Mouse (Mus musculus) urinary bladder, postnatal 4 days (tissue): ENCODE data around the gene Fam189b.

Experiments used
- DNase-seq, 2 experiments: peaks; one replicate each; pipeline ENCODE4 v3.0.0; 2021 to 2022; ENCODE audit warnings: low spot score in 2 of 2

The Fam189b gene

DNA sequence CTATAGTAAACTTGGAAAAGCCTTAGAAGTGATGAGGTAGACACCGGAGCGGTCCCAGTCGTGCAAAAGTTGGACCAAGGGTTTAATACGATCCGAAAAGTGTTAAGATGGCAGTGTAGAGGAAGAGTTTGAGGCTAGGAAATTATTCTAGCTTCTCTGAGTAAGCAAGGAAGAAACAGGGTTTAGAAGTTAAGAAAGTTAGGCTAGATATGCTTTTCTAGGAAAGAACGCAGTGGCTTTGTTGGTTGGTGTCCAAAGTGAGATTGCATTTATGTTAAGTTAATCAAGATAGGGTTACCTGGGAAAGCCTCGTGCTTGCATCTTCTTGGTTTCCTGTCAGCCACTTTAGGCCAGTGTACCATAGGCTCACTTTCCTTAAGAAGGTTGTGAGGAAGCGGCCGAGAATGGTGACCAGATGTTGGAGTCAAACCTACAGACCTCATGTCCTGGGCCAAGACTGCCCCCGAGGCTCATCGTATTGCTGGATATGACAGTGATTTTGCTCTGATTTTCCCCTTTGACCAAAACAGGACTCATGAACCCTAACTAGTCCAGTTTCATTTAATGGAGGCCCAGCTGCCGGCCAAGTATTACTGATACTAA, 17.6 kb upstream of the Fam189b start:
- DNase-seq = no peak

DNA sequence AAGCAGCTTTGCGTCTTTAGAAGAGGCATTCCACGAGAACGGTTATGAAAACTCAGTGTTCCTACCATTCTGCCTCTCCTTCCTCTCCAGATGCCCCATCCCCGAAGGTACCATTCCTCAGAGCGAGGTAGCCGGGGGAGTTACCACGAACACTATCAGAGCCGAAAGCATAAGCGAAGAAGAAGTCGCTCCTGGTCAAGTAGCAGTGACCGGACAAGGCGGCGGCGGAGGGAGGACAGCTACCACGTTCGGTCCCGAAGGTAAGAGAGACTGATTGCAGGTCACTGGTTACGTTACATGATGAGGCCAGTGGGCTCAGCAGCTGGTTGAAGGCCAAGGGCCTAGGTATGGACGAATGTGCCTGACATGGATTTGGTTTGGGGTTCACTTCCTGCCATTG, 16.0 kb upstream of the Fam189b start:
- DNase-seq = no peak

DNA sequence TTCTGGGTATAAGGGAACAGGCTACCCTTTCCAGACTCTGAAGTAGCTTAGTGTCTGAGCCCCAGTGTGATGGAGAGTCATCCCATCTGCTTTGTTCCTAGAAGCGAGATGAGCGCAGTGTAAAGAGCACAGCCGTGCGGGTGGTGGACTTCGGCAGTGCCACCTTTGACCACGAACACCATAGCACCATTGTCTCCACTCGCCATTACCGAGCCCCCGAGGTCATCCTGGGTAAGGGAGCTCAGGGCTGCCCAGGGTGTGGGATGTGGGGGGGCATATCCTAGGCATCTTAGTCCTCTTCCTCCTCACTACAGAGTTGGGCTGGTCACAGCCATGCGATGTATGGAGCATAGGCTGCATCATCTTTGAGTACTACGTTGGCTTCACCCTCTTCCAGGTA, 8.1 kb upstream of the Fam189b start:
- DNase-seq = no peak

DNA sequence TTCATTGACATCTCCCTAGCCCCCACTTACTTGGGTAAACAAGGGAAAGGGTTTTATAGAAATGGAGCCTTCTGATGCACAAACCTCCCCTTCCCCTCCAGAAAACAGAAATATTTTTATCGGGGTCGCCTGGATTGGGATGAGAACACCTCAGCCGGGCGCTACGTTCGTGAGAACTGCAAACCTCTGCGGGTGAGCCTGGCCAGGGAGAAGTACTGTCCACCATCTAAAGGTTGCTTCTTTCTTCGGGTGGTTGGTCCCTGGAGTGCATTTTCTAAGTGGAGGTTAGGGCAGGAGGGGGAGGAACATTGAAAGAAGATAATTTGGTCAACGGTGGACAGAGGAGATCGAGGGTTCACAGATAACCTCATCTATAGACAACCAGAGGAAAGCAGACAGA, 7.4 kb upstream of the Fam189b start:
- DNase-seq = no peak

DNA sequence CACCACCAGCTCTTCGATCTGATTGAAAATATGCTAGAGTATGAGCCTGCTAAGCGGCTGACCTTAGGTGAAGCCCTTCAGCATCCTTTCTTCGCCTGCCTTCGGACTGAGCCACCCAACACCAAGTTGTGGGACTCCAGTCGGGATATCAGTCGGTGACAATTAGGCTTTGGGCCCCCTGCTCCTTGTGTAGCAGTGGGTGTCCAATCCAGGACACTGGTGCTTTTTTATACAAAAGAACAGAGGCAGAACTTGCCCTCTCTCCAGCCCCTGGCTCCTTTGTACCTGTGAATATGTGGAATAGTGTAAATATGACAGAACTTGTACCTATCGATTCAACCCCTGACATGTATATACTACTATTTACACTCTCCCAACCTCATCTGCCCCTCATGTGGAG, 6.5 kb upstream of the Fam189b start:
- no peak for DNase-seq

DNA sequence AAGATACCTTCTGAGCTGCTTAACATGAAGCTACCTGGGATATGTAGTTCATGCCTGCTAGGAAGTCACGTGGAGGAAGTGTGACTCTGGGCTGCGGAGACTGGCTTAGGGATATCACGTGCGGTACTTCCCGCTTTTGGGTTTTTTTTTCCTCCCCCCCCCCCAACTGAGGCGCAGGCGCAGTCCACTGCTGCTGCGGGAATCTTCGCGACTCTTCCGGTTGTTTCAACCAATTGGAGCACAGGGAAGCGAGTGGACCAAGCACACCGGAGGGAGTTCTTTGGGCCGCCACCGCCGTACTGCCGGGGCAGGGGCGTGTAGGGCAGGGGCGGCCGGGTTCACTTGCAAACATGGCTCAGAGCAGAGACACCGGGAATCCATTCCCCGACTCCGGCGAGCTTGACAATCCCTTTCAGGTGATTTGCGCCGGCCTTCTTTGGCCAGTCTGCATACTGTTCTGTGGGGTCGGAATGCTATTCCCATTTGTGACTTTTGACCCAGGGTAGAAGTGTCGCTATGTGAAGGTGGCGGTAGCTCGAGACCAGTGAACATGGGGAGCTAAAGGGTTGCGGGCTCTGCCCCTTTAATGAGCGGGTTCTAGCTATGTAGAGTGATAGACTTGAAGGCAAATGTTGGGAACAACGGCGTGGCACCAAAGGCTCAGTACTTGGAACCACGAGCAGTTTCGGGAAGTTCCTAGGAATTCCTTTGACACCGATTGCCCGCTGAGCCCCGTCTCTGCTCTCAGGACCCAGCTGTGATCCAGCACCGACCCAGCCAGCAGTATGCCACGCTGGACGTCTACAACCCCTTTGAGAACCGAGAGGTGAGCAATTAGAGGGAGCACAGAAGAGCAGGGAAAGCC, 5.5 kb upstream of the Fam189b start, which contains the start of gene Scamp3:
Gene Scamp3 (plus strand): TSS at position 232 of the 865 bp plus-strand sequence.
- DNase-seq = peak; percentile 79 to 82

DNA sequence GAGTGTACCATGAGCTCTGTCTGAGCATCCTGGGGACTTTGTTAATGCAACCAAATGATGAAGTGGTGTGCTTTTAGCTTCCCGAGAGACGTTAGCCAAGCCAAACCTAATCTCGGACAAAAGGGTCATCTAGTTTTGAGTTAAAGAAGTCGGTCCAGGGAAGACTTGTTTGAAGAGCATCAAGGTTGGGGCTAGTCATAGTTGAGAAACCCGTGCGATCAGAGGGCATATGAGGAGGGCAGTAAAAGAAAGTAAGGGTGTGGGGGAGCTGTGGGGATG, 4.9 kb upstream of the Fam189b start:
- no peak for DNase-seq

DNA sequence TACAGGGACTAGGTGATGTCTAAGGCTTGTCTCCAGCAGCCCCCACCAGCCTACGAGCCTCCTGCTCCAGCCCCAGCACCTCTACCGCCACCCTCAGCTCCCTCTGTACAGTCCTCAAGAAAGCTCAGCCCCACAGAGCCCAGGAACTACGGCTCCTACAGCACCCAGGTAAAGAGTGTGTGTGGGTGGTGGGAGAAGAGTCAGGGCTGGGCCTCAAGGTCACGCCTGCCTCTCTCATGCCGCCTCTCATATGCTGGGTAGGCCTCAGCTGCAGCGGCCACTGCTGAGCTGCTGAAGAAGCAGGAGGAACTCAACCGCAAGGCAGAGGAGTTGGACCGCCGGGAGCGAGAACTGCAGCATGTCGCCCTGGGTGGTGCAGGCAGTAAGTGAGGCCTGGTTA, 3.9 kb upstream of the Fam189b start:
- DNase-seq = no peak

DNA sequence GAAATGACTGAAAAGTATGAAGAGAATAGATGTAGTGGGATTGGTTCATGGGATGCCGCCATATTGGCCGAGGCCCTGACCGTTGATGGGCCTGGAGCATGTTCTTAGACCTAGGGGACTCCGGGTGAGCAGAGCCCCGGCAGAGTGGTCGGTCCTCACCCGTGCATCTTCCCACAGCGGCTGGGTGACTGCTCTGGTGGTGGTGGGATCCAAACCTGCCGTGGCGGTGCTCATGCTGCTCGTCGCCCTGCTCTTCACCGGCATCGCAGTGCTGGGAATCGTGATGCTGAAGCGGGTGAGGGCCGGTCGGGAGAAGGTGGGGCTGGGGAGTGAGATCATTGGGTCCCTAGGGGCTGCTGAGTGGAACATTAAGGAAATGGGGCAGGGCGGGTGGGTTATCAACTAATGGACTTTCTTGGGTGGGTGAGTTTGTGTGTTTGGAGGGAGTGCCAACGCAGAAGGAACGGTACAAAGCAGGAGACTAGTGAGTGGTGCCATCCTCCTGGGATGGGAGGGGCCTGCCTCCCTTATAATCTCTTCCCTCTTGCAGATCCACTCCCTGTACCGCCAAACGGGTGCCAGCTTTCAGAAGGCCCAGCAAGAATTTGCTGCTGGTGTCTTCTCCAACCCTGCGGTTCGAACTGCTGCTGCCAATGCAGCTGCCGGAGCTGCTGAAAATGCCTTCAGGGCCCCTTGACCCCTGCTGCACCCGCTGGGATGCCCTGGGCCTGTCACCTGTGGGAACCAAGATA, 1.0 kb upstream of the Fam189b start:
- no peak for DNase-seq

DNA sequence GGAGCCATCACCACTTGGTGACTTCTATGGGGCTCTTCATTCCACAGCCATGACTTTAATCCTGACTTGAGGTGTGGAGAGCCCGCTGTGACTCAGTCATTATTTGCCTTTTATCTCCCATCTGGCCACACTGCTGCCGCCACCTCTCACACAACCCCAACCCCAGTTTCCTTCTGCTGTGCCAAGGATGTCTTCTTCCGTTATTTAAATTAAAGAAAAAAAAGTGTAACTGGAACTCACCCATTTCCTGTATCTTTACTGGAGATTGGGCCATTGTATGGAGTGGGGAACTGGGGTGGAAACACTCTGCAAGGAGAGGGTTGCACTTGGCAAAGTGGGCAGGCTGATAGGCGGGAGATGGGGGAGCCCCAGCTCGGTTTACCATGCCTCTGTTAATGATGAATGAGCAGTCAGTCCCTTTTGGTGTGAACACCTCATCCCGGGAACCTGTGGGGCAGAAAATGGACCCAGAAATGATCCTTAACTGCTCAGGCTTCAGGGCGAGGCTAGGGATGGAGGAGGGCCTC, 349 bp upstream of the Fam189b start:
- DNase-seq = no peak

DNA sequence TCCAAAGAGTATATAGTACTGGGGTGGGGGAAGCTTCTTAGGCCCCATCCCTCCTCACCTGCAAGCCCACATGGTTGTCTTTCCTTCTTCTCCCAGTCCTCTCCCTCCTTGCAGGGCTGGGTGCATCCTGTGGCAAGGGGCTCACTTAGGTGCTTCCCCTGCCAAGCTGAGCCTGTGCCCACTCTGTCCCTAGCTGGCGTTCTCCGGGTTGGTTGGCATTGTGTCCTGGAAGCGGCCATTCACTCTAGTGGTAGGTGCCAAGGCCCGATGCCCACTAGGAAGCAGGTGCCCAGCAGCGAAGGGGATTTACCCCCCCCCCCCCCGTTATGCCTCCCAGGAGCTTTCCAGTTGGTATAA, 994 bp downstream of the Fam189b start:
- DNase-seq = no peak

DNA sequence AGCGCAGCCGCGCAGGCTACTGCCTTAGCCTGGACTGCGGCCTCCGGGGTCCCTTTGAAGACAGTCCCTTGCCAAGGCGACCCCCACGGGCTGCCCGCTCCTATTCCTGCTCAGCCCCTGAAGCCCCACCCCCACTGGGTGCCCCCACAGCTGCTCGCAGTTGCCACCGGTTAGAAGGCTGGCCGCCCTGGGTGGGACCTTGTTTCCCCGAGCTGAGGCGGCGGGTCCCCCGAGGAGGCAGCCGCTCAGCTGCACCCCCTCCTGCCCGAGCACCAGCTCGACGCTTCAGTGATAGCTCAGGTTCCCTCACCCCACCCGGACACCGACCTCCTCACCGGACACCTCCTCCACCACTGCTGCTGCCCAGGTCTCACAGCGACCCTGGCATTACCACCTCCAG, 4.3 kb downstream of the Fam189b start:
- DNase-seq = no peak

DNA sequence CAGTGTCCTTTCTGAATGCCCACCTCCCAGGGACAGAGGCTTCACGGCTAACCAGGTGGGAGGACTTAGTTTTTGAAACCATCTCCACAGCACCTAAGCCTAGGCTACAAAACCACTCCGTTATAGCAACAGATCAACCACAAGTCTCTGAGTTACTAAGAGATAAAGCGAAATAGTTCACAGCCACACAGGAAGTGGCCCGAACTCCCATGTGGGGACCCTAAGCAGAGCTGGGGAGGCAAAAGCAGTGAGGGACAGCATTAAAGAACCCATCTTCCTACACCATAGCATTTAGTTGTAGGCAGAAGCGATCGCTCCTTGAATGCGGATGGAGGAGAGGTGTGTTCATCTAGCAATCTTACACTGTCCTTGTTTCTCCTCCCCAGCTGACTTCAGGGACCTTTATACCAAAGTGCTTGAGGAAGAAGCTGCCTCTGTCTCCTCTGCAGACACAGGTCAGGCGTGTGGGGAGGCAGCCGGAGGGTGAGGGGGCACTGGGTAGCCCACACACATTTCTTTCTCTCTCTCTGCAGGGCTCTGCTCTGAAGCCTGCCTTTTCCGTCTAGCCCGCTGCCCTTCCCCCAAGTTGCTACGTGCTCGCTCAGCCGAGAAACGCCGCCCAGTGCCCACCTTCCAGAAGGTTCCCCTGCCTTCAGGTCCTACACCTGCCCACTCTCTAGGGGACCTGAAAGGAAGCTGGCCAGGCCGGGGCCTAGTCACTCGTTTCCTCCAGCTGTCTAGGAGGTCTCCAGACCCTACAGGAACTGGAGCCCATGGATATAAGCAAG, 4.9 kb downstream of the Fam189b start:
- DNase-seq = no peak

DNA sequence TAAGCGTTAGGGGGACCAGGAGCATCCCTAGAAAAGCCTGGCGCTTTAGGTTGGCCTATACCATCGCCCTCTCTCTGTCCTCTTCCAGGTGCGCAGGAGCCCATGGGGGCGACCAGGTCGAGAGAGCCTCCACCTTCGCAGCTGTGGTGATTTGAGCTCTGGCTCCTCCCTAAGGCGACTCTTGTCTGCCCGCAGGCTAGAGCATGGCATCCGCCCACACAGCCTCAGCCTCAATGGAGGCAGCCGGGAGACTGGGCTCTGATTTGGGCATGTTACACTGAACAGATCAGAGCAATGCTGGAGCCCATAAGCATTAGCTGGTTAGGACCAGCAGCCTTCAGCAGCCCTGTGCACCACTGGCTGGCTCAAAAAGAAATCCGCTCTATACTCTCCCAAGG, 5.5 kb downstream of the Fam189b start:
- no peak for DNase-seq

DNA sequence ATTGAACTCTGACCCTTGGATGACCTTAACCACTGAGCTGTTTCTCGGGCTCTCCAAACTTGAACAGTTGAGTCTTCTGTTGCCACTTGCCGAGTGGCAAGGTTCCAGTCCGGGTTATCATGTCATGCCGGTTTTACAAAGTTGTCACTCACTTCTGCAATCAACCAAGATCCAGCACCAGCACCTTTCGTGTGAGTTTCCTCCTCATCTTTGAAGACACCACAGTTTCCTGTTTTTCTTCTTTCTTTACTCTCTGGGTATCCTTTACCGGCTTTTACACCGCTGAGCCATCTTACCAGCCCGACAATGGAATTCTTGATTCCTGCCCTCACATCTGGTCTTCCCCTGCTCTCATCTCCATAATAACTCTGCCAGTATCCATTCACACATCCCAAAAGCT, 7.5 kb downstream of the Fam189b start:
- DNase-seq = no peak

DNA sequence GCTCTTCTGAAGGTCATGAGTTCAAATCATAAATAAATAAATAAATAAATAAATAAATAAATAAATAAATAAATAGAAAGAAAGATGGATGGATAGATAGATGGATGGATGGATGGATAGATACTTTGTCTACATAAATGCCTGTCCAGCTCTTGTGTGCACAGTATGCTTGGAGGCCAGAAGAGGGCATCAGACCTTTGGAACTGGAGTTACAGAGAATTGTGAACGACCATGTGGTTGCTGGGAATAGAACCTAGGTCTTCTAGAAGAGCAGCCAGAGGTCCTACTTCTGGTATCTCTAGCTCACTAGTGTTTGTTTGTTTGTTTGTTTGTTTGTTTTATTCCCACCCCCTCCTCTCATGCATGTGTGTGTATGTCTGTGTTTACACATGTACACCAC, 10.4 kb downstream of the Fam189b start:
- DNase-seq = no peak

DNA sequence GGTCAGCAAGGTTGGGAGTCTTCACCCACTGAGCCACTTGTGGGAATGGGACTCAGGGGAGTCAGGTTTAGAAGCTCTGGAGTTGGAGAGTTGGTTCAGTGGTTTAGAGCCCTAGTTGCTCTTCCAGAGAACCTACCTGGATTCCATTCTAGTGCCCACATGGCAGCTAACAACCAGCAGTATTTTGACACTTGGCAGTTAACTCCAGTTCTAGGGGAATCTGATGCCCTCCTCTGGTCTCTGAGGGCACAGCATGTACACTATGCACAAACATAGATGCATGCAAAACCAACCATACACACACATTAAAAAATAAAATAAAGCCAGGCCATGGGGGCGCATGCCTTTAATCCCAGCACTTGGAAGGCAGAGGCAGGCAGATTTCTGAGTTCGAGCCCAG, 10.9 kb downstream of the Fam189b start:
- no peak for DNase-seq

DNA sequence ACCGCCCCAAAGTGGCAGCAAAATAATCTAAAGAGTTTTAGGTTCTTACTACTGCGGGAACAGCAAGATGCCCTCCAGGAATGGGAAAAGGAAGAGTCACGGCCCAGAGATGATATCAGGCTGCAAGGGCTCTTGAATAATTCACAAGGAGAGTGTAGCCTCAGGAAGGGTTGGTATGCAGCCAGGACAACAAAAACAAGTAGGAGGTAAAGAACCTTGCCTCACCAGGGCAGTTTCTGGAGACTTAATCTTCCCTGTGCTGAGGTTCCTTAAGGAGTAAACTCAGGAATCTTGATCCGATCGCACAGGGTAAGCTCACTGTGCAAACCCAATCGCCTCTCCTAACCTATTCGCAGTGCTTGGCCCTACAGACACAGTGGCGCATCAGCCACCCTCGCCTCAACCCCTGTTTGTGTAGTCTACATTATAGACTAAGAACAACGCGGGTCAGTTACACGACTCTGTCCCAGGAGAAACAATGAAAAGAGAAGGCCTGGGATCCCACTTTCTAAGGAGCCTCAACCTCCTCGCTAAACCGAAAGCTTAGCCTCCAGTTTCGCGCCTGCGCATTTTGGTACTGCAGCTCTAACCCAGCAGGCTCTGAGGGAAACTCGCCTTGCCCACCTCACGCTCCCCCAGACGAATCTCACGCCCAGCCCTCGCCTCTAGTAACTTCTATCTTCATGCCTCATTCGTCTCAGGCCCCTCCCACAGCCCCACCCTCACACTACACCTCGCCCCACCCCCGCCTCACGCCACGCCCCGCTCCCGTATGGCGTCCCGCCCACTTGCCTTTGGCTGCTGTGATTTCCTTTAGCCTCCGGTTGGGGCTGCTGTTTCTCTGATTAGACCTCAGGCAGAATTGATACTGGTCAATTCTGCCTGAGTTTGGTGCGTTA, 13.3 kb downstream of the Fam189b start:
- peak; percentile 88 to 93 for DNase-seq

DNA sequence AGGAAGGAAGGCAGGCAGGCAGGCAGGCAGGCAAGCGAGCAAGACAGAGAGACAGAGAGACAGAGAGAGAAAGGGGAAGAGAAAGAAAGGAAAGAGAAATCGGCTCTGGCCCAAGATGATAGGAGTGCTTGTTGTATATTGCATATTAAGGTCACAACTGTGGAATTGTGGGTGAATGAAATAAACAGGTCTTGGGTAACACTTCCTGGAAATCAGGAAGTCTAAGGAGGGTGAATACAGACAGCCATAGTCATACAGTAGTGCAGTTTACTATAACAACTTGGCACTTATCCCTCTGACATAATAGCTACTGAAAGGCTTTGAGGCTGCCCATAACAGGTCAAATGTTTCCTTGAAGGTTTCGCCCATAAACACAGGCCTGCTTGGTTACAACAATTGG, 16.9 kb downstream of the Fam189b start:
- no peak for DNase-seq

DNA sequence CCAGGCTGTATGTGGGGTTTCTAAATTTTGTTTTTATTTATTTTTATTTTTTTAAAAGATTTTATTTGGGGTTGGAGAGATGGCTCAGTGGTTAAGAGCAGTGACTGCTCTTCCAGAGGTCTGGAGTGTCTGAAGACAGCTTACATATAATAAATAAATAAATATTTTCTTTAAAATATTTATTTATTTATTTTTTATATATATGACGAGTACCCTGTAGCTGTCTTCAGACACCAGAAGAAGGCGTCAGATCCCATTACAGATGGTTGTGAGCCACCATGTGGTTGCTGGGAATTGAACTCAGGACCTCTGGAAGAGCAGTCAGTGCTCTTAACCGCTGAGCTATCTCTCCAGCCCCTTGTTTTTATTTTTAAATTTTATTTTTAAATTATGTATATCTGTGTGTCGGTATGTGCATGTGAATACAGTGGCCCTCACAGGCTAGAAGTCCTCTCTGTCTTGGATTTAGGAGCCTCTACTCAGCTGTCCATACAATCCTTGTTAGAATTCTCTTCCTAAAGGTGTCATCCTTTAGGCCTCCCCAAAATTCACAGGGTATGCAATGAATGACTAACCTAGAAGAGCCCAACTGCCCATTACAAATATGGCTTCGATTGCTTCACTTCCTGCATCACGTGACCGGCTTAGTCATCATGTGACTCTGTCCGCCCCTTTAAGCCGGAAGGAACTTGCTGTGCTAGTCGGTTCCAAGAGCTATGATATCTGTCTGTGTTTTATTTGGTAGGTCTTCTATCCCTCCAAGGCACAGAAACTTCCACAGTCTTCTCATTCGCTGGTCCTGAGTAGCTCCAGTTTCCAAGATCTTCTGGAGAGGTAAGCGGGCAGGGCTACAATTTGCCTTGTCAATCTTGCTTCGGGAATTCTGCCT, 19.6 kb downstream of the Fam189b start, which contains the start of gene Gba:
Gene Gba (plus strand): TSS at position 676 of the 889 bp plus-strand sequence.
- peak; percentile 75 to 87 for DNase-seq
